Mouse (Mus musculus): ENCODE measurements around the gene Eid2b. TPM values are rescaled to one million over a fixed set of nuclear protein-coding genes. Genes with fewer than 3 reads are reported as not detected.

The Eid2b gene
- total and polyA plus RNA-seq, 2 experiments from 2014 or later = 52.8 to 64.2 TPM

- no peaks in the 10 kb centered on the region for H3K27me3 ChIP-seq (ENCODE audit: insufficient read depth, low read length)
- H3K36me3 ChIP-seq (ENCODE audit: insufficient read depth, low read length) = peaks cover 46% of the 10 kb centered on the region
These were observed 28.1 kb downstream of the Eid2b start for GRCm38 (mm10) chr7:28305641-28306040.

DNA sequence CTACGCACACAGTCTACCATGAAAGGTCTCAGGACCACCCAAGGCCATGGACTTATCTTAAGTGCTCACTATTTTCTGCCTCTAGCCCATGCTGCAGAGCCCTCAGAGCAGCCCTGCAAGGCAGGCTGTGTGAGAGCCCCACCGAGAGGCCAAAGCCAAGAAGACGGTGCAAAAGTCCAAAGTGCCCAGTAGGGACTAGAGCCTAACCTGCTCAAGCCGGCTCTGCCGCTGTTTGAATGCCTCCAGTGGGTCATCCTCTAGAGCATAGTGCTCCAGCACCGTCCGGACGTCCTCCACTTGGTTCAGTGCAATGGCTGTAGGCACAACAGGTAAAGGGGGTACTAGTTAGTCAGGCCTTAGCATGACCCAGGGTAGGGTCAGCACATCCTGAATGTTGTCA lies 28.7 kb downstream of the Eid2b start:
- no peak for TF ChIP-seq CTCF (IDR thresholded peaks at IDR 0.05)
- H3K4me2 ChIP-seq (ENCODE audit: low read depth, low read length, poor library complexity, severe bottlenecking) = no peak overlapping the region
- H3K4me1 ChIP-seq (ENCODE audit: insufficient read depth, low read length) = no peaks in the 10 kb centered on the region
- no peak overlapping the region for H3K4me3 ChIP-seq (ENCODE audit: low read depth, low read length)
- WGBS = 94% methylated on average over 8 of the region's 8 CpGs
- H3K9me3 ChIP-seq (ENCODE audit: low read length) = no peaks in the 10 kb centered on the region
- ATAC-seq (ENCODE audit: low FRiP score) (no peak), DNase-seq (ENCODE audit: low spot score) (no peak)
- H3K36me3 ChIP-seq (ENCODE audit: insufficient read depth, low read length) = peaks cover 46% of the 10 kb centered on the region
- no peak overlapping the region for H3K9ac ChIP-seq (replicated peaks; ENCODE audit: low read length, poor library complexity, severe bottlenecking)
- H3K27ac ChIP-seq (ENCODE audit: low read depth, low read length) = no peak overlapping the region
- H3K27me3 ChIP-seq (ENCODE audit: insufficient read depth, low read length) = no peaks in the 10 kb centered on the region

More at GRCm38 (mm10) chr7:28305641-28306040, 28.1 kb downstream of the Eid2b start:
- H3K9me3 ChIP-seq (ENCODE audit: low read length) = no peaks in the 10 kb centered on the region
- H3K4me1 ChIP-seq (ENCODE audit: insufficient read depth, low read length) = no peaks in the 10 kb centered on the region
- WGBS = 90% methylated on average over 10 of the region's 10 CpGs
- no peak overlapping the region for H3K4me3 ChIP-seq (ENCODE audit: low read depth, low read length)
- H3K4me2 ChIP-seq (ENCODE audit: low read depth, low read length, poor library complexity, severe bottlenecking) = no peak overlapping the region
- DNase-seq (ENCODE audit: low spot score) (peak; percentile 56), ATAC-seq (ENCODE audit: low FRiP score) (no peak)
- no peak overlapping the region for H3K27ac ChIP-seq (ENCODE audit: low read depth, low read length)
- TF ChIP-seq CTCF (IDR thresholded peaks at IDR 0.05) = no peak
- H3K9ac ChIP-seq (replicated peaks; ENCODE audit: low read length, poor library complexity, severe bottlenecking) = no peak overlapping the region

- Histone ChIP-seq H3K9me3 (ENCODE audit: low read length) (no peaks in the 10 kb centered on the region), H3K9ac (replicated peaks; ENCODE audit: low read length, poor library complexity, severe bottlenecking) (no peak overlapping the region), H3K4me2 (ENCODE audit: low read depth, low read length, poor library complexity, severe bottlenecking) (no peak overlapping the region), H3K27me3 (ENCODE audit: insufficient read depth, low read length) (no peaks in the 10 kb centered on the region), H3K4me1 (ENCODE audit: insufficient read depth, low read length) (no peaks in the 10 kb centered on the region), H3K36me3 (ENCODE audit: insufficient read depth, low read length) (peaks cover 49% of the 10 kb centered on the region), H3K4me3 (ENCODE audit: low read depth, low read length) (no peak overlapping the region), H3K27ac (ENCODE audit: low read depth, low read length) (no peak overlapping the region)
- WGBS = 54% methylated on average over 9 of the region's 9 CpGs
- ATAC-seq (ENCODE audit: low FRiP score) (no peak), DNase-seq (ENCODE audit: low spot score) (peak; percentile 42)
- TF ChIP-seq CTCF (IDR thresholded peaks at IDR 0.05) = no peak
These were observed 32.2 kb downstream of the Eid2b start for GRCm38 (mm10) chr7:28309737-28310136.

DNA sequence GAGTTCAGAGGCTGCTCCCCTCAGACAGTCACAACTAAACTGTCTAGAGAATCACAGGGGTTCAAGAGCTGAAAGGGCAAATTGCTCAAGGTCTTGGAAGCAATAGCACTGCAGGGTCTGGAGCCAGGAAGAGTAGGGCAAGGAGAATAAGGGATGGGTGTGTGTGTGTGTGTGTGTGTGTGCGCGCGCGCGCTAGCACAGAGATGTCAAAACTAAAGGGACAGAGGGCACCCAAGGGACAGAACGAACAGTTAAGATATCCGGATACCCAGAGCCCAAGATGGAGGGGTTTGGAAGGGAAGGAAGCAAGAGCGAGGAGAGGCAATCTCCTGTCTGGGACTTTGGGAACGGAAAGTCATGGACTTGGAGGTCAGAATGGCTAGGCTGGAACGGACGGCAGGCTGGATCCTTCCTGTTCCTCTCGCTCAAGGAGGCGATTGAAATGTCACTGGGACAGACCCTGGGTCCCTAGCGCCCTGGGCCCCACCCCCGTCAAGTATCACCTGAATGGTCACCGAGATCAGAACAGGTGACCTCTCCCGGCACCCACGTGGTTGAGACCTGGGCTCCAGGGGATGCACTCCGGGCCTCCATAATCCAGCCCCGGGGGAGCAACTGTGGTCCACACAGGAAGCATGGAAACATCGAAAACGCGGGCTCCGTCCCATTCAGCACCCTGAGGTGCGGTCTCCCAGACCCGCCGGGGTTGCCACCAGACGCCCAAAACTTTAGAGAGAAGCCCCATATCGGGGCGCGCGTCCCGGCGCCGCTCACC lies 33.8 kb downstream of the Eid2b start:
- H3K9me3 ChIP-seq (ENCODE audit: low read length) = no peaks in the 10 kb centered on the region
- no peak for DNase-seq (ENCODE audit: low spot score)
- H3K27ac ChIP-seq (ENCODE audit: low read depth, low read length) = peak overlapping the region; percentile 58; the same call in 1 of the 2 replicates
- no peak for TF ChIP-seq CTCF (IDR thresholded peaks at IDR 0.05)
- peak overlapping the region; percentile 67 for H3K4me2 ChIP-seq (ENCODE audit: low read depth, low read length, poor library complexity, severe bottlenecking)
- H3K36me3 ChIP-seq (ENCODE audit: insufficient read depth, low read length) = peaks cover 53% of the 10 kb centered on the region
- H3K9ac ChIP-seq (replicated peaks; ENCODE audit: low read length, poor library complexity, severe bottlenecking) = peak overlapping the region; percentile 75
- peak; percentile 76 for ATAC-seq (ENCODE audit: low FRiP score)
- 6% methylated on average over 35 of the region's 35 CpGs for WGBS
- H3K27me3 ChIP-seq (ENCODE audit: insufficient read depth, low read length) = no peaks in the 10 kb centered on the region
- H3K4me1 ChIP-seq (ENCODE audit: insufficient read depth, low read length) = no peaks in the 10 kb centered on the region
- H3K4me3 ChIP-seq (ENCODE audit: low read depth, low read length) = peak overlapping the region; percentile 71

- Histone ChIP-seq H3K36me3 (ENCODE audit: insufficient read depth, low read length) (peaks cover 53% of the 10 kb centered on the region), H3K9ac (replicated peaks; ENCODE audit: low read length, poor library complexity, severe bottlenecking) (peak within 1 kb of the TSS; percentile 75), H3K9me3 (ENCODE audit: low read length) (no peaks in the 10 kb centered on the region), H3K4me3 (ENCODE audit: low read depth, low read length) (peak within 1 kb of the TSS; percentile 71), H3K4me1 (ENCODE audit: insufficient read depth, low read length) (no peaks in the 10 kb centered on the region), H3K27ac (ENCODE audit: low read depth, low read length) (peak within 1 kb of the TSS; percentile 58; the same call in 1 of the 2 replicates), H3K4me2 (ENCODE audit: low read depth, low read length, poor library complexity, severe bottlenecking) (peak within 1 kb of the TSS; percentile 67), H3K27me3 (ENCODE audit: insufficient read depth, low read length) (no peaks in the 10 kb centered on the region)
- DNase-seq (ENCODE audit: low spot score) (peak; percentile 98), ATAC-seq (ENCODE audit: low FRiP score) (peak; percentile 95)
- peak; percentile 24 for TF ChIP-seq CTCF (IDR thresholded peaks at IDR 0.05)
- under 1% methylated on average over 42 of the region's 45 CpGs for WGBS
These were observed 34.5 kb downstream of the Eid2b start, which contains the start of gene Timm50 for GRCm38 (mm10) chr7:28311926-28312543. Gene Timm50 (minus strand): TSS chr7:28312072.

DNA sequence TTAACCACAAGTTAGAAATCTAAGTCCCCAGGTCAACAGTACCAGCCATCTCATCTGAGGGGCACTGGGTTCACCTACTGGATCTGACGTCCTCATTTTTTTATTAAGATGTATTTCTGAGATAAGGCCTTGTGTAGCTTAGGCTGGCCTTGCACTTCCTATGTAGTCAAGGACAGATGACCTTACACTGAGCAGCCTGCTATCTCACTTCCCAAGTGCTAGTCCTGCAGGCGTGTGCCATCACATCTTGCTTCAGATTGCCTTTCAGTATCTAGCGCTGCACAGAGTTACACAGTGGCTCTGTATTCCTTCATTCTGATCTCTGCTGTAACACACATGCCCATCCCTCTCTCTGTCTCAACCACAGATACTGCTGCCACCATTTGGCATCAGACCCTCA lies 40.5 kb downstream of the Eid2b start:
- no peaks in the 10 kb centered on the region for H3K9me3 ChIP-seq (ENCODE audit: low read length)
- ATAC-seq (ENCODE audit: low FRiP score) = no peak
- H3K36me3 ChIP-seq (ENCODE audit: insufficient read depth, low read length) = peaks cover 77% of the 10 kb centered on the region
- no peak for DNase-seq (ENCODE audit: low spot score)
- H3K4me2 ChIP-seq (ENCODE audit: low read depth, low read length, poor library complexity, severe bottlenecking) = no peak overlapping the region
- H3K4me1 ChIP-seq (ENCODE audit: insufficient read depth, low read length) = no peaks in the 10 kb centered on the region
- no peak overlapping the region for H3K4me3 ChIP-seq (ENCODE audit: low read depth, low read length)
- no peaks in the 10 kb centered on the region for H3K27me3 ChIP-seq (ENCODE audit: insufficient read depth, low read length)
- 86% methylated on average over 3 of the region's 3 CpGs for WGBS
- H3K27ac ChIP-seq (ENCODE audit: low read depth, low read length) = no peak overlapping the region
- no peak overlapping the region for H3K9ac ChIP-seq (replicated peaks; ENCODE audit: low read length, poor library complexity, severe bottlenecking)
- TF ChIP-seq CTCF (IDR thresholded peaks at IDR 0.05) = no peak

Data from midbrain, postnatal 0 days (tissue).